Mouse (Mus musculus): ENCODE measurements around the gene Cldn3.
"Not testable (repeated sequence)": the region's sequence is repeated elsewhere in the genome, so short reads cannot be mapped to it uniquely, and the experiment has no call there.

Gene Cldn3

DNA sequence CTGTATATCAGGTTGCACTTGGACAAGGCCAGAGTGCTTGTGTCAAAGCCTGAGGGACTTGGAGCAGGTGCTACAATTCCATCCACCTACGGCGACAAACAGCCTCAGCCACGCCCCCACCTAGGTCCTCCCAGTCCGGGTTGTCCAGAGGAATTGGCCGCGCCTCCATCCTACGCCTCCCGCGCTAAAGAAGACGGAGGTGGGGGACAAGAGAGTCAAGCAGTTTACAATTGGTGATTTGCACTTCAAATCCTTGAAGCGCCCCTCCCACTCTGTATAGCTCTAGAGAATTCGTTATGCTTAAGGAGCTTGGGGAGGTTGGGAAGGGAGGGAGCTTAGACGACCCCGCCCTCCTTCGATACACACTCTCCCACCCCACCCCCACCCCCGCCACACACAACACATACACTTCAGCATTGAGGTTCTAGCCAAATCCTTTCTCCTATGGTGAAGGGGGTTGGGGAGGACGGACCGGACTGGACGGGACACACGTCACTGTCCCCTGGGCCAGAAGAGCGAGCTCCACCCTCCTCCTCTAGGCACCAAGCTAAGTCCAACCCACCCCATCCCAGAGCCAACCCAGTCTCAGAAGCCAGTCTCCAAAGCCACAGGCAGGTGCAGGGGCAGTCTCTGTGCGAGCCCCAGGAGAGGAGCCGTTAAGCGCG lies at the start of gene Cldn3:
TSS of gene Cldn3 (plus strand) at position 582 of the 665 bp plus-strand sequence.
- DNase-seq (ENCODE audit: low spot score) = peak; percentile 51

DNA sequence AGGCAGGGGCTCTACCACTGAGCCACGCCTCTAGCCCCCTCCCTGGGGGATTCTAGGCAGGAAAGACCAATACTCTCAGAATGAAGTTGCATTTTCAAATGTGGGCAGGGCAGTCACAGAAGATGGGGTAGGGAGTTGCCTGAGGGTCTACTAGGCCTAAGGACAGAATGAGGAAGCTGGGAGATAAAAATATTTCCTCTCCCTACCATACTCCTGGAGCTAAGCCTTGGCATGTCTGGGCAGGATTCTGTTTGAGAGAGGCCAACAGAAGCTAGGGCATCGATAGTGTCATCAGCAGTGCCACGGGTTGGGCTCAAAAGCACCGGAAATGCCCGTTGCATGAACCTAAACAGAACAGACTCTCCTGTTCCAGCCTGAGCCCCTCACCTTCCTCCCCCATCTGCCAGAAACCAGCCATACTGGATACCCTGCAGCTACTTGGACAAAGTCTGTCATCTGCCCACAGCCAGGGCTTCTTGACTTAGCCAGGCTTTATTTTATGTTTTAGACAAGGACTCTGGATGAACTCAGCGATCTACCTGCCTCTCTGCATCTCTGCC lies 49.3 kb upstream of the Cldn3 start:
- no peak for DNase-seq (ENCODE audit: low spot score)

DNA sequence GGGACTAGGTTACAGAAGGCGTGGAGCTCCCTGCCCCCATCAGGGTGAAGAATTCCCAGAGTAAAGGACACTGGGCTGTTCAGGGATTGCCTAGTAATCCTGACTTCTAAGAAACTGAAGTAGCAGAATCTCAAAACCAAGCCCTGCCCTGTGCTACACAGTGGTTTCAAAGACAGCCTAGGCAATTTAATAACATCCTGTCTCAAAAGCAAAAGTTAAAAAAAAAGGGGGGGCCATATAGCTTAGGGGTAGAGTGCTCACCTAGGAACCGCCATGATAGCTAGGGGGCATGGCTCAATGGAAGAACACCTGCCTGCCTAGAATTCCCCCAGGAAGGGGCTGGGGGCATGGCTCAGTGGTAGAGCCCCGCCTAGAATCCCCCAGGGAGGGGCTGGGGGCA lies 46.9 kb upstream of the Cldn3 start:
- no peak for DNase-seq (ENCODE audit: low spot score)

DNA sequence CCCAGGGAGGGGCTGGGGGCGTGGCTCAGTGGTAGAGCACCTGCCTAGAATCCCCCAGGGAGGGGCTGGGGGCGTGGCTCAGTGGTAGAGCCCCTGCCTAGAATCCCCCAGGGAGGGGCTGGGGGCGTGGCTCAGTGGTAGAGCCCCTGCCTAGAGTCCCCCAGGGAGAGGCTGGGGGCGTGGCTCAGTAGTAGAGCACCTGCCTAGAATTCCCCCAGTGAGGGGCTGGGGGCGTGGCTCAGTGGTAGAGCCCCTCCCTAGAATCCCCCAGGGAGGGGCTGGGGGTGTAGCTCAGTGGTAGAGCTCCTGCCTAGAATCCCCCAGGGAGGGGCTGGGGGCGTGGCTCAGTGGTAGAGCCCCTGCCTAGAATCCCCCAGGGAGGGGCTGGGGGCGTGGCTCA lies 46.5 kb upstream of the Cldn3 start:
- DNase-seq (ENCODE audit: low spot score) = not testable (repeated sequence)

DNA sequence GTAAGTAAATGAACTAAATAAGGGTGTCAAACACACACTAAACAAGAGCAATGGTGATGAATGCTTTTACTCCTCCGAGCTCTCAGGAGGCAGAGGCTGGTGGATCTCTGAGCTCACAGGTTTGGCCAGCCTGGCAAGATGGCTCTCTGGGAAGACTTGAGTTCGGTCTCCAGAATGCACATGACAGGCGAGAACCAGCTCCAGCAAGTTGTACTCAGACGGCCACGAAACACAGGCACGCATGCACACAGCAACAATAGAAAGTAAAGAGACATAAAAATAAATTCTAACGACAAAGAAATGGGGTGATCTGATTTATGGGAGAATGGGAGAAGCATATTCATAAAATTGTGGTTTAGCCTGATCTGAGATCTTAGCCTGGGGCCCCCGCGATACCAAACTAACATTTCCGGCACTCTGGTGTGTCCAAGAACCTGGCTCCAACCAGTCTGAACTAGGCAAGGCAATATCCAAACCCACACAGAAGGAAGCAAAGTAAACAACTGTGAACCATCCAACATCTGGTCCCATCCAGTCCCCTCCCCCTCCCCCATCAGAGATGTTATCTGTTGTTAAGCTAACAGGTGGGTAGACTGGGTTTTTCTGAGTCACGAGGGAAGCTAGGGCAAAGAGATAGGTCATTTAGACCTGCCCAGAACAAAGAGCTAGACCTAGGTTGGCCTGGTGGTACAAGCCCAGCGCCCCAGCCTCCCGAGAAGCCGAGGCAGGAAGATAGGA lies 44.4 kb upstream of the Cldn3 start:
- DNase-seq (ENCODE audit: low spot score) = no peak

DNA sequence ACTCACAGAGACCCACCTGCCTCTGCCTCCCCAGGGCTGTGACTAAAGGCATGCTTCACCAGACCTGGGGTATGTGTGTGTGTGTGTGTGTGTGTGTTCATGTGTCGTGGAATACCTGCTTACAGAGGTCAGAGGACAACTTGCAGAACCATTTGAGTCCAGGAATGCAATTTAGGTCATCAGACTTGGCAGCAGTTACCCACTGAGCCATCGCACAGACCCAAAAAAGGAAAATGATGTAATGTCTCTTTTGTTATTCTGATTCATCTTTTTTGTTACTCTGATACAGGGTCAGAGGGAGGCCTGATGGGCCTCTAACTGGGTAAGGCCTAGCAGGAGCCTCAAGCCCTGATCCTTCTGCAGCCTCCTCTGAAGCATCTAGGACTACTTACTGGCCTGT lies 43.3 kb upstream of the Cldn3 start:
- DNase-seq (ENCODE audit: low spot score) = no peak

DNA sequence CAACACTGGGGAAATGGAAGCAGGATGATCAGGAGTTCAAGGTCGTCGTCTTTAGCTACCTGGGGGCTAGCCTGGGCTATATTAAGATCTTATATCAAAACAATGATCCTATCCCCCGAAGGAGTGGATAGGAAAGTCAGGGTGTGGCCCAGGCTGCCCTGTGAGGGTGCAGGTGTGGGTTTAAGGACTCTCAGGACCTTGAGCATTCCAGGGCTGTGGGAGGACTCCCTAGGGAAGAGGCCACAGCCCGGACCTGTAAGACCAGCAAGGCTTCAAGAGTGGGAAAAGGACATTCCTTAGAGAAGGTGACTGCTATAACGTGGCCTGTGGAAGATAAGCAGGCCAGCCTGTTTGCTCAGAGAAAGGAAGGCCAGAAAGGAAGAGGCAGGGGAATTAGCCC lies 41.8 kb upstream of the Cldn3 start:
- DNase-seq (ENCODE audit: low spot score) = no peak

DNA sequence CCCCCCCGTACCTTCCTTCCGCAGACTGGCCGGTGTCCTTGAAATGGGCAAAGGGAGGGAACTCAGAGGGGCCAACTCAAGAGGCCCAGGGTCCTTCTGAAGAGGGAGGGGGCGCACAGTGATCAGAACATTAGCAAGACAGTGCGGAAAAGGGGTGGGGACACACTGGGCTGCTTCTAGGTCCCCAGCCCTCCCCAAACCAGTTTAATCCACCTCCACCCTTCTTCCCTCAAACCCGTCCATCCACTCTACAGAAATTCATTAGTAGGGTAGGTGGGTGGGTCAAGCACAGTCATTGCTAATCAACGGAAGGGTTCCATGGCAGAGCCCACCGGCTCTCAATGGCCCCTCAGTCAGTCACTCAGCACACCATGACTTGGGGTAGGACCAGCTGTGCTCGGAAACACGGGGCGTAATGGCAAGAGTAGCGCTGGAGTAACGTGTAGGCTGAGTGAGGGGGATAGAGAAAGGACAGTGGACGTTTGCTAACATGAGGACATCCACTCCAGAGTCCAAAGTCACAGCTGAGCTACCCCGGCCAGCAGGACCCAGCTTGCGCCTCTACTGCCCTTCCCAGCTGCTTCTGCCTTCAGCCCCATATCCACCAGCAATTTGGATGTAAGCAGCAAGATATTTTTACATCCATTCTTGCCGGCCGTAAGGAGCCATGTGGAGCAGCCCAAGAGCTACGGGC lies 40.6 kb upstream of the Cldn3 start:
- DNase-seq (ENCODE audit: low spot score) = no peak

DNA sequence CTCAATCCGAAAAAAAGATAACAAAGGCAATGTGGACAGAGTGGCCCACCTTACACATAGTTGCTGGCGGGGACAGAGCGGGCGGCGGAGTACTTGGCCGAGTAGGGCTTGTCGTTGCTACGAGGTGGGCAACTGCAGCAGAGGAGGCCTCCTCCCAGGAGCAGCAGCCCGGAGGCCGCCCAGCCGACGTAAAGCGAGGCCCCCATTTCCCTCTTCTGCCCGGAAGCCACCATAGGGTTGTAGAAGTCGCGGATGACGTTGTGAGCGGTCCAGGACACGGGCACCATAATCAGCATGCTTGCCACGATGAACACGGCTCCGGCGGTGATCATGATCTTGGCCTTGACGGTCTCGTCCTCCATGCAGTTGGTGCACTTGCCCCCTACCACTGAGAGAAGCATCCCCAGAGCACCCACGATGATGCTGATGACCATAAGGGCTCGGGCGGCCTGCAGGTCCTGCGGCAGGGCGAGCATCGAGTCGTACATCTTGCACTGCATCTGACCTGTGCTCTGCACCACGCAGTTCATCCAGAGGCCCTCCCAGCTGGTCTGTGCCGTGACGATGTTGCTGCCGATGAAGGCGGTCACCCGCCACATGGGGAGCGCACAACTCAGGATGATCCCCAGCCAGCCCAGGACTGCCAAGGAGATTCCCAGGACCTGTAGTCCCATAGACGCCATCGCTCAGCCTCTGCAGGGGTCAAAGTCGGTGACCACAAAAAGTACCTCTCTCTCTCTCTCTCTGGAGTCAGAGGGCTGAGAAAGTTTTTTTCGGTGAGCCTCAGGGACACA lies 39.8 kb upstream of the Cldn3 start:
- DNase-seq (ENCODE audit: low spot score) = no peak

DNA sequence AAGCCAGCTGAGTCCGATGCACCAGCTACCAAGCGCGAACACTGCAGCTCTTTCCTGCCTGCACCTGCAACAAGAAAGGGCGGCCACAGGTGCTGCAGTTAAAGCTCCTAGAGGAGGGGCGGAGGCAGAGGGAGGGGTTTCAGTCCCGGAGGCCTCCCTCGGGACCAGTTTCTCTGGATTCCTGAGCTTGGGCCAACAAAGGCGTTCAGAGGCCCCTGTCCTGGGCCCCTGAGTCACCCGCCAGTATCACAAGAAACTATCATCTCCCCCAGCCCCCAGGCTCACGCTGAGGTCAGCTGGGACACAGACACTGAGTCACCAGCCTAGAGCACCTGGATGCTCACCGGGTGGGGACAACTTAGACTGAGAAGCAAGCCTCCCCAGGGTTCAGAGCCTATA lies 39.2 kb upstream of the Cldn3 start, which contains the start of gene Cldn4:
TSS of gene Cldn4 (minus strand) at position 78 of the 399 bp plus-strand sequence.
- peak; percentile 34 for DNase-seq (ENCODE audit: low spot score)

DNA sequence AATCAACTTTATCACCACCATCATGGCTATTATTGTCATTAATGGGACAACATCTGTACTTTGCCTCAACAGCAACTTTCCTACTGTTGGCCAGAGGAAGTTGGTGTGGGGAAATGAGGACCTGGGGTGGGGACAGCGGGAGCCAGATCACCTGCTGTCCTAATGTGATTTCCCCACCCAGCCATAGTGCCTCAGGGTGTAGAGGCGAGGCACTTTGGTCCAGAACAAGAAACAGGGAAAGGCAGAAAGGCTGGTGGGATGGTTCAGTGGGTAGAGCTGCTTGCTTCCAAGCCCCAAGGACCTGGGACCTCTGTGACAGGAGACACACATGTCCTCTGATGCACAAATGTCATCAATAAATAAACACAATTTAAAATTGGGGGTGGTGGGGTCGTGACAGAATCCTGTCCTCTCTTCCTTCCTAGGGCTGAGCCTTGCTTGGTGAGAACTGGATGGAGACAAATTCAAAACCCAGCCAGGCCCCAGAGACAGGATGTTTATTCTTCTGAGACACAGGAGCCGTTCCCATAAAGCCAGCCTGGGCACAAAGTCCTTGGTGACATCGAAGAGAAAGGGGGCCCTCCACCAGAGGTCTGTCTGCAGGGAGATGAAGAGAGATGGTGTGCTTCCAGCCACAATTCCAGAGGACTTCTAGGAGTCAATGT lies 38.5 kb upstream of the Cldn3 start:
- DNase-seq (ENCODE audit: low spot score) = no peak

DNA sequence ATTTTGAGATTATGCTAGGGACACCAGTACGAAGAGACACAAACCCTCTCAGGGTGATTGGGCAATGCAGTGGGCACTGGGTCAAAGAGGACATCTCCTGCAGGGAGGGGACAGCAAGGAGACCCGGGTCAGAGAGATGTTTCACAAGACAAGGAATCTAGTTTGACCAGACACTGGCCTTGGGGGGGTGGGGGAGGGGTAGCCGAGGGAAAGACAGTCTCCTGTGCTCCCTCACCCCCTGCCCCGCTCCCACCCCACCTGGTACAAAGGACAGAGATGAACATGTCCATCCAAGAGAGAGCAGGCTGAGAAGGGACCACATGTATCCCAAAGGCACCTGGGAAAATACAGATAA lies 38.0 kb upstream of the Cldn3 start:
- no peak for DNase-seq (ENCODE audit: low spot score)

DNA sequence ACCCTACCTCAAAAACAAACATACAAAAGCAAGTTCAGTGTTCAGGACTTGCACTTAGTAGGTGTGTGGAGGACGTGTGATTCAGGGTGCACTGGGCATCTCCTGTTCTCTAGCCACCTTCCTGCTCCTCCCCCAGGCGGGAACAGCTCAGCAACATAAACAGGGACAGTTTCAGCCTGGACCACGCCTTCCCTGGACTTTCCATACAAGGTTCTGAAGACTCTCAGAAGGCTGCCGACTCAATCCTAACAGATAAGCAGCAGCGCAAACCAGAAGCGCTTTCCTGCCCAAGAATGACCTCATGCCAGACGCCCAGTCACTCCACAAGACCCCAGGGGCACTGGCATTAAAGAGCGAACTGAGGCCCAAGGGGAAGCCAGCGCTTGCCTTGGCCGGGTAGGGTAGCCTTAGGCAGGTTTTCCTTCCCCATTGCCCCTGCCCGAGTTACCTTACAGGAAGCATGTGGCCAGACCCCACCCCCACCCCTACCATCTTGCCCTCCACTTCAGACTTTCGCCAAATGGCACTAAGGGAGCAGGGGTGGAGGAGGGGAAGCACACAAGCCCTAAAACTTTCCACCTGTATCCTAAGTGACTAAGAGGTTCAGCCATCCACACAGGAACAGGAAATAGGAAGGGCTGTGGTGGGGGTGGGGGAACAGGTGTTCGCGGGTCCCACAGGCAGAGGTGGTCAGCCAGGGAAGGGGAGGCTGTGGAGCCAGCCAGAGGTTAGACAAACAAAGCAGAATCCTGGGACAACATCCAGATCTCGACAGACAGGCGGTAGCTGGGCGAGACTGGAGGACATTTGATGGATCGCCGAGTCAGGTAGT lies 34.7 kb upstream of the Cldn3 start:
- no peak for DNase-seq (ENCODE audit: low spot score)

DNA sequence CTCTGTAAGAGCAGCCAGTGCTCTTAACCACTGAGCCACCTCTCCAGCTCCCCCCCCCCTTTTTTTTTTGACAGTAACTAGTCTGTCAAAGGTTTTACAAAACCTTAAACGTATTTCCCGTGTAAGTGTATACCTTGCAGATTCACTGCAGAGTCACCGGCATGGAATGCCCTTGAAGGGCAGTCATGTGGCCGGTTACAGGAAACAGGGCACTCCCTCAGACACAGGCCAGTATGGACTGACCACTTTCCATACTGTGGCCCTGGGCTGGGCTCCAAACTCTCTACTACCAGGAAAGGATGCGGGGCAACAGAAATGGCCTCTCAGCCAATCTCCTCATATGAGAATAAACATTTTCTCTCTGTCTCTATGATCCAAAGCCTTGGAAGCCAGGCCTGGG lies 30.5 kb upstream of the Cldn3 start:
- no peak for DNase-seq (ENCODE audit: low spot score)

DNA sequence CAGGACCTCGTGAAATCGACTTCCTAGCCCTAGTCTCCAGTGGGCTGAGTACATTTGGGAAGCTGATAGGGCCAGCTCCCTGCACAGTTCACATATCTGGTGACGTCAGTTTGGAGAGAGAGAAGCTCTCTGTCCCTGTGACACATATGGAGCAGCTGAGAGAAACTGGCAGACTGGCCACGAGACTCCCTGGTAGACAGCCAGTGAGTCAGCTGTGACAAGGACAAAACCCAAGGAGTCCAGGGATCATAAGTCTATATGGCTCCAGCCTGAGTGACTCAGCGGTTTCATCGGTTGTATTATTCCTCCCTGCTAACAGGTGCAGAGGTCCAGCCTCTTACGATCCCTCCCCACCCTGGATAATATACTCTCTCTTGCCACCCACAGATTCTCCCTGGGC lies 26.9 kb upstream of the Cldn3 start:
- no peak for DNase-seq (ENCODE audit: low spot score)

DNA sequence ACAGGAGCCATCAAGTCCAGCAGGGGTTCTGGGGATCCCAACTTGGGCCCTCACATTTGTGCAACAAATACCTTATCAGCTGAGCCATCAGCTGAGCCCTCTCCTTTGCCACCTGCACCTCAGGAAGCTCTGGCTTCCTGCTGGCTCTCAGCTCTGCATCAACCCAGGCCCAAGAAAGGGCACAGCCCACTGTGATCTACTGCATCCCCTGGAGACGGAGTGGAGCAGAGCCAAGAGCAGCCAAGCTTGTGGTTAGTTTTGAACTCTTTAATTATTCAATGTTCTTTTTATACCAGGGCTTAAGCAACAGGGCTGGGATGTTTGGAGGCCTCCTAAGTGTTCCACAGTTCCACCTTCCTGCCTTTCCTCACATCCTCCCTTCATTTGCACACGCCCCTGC lies 25.6 kb upstream of the Cldn3 start:
- no peak for DNase-seq (ENCODE audit: low spot score)

DNA sequence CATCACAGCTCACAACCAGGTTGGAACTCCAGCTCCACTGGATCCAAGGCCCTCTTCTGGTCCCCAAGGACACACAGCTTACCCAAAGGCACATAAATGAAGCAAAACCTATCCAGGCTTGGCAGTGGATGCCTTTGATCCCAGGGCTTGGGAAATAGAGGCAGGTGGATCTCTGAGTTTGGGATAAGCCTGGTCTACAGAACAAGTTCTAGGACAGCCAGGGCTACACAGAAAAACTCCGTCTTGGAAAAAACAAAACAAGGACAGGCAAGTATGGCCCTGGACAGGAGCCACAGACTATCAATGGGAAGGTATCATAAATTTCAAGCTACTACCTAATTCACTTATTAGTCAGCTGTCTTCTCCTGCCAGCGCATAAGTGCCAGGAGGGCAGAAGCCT lies 24.5 kb upstream of the Cldn3 start:
- no peak for DNase-seq (ENCODE audit: low spot score)

DNA sequence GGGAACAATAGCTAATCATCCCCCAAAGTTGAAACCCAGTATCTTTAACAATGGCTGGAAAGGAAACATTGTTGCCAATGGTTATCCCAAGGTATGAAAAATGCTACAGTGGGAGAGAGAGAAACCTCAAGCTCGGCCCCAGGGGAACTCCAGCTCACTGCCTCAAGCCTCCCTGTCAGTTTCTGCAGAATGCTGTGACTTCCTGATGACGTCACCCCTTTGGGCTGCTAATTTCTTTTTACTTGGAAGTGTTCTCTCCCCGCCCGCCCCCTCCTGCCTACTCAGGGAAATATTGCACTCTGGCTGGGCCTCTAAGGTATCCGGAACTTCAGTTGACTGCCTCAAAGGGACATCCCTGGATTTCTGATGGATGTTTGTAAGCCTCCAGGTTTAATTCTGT lies 22.5 kb upstream of the Cldn3 start:
- no peak for DNase-seq (ENCODE audit: low spot score)

DNA sequence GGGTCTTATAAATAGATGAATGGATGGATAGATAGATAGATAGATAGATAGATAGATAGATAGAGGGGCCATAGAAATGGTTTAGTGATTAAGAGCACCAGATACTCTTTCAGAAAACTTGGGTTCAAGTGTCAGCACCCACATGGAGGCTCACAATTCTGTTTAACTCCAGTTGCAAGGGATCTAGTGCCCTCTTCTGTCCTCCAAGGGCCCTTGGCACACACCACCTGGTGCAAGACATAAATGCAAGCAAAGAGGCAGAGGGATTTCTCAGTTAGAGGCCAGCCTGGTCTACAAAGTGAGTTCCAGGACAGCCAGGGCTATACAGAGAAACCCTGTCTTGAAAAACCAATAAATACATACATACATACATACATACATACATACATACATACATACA lies 21.4 kb upstream of the Cldn3 start:
- not testable (repeated sequence) for DNase-seq (ENCODE audit: low spot score)

DNA sequence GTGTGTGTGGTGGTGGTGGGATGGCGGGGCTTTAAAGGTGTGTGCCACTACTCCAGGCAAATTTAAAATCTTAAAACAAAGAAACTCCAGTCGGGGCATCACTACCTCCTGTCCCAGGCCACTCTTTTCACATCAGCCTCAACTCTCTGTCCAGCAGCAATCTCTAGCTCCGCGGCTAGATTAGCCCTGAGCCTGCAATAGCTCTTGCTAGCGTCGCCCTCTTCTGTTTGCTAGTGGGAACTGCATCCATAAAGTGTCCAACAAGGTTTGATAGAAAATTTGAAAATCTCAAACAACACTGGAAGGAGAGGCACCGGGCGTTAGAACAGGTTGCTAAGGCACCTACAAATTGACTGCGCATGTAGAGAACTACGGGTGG lies 20.6 kb upstream of the Cldn3 start:
- DNase-seq (ENCODE audit: low spot score) = peak; percentile 60

Data from ovary, postnatal 14 days (tissue).